Comparison of ENCODE assay signal across 8 mouse cellular contexts in the genomic region with DNA sequence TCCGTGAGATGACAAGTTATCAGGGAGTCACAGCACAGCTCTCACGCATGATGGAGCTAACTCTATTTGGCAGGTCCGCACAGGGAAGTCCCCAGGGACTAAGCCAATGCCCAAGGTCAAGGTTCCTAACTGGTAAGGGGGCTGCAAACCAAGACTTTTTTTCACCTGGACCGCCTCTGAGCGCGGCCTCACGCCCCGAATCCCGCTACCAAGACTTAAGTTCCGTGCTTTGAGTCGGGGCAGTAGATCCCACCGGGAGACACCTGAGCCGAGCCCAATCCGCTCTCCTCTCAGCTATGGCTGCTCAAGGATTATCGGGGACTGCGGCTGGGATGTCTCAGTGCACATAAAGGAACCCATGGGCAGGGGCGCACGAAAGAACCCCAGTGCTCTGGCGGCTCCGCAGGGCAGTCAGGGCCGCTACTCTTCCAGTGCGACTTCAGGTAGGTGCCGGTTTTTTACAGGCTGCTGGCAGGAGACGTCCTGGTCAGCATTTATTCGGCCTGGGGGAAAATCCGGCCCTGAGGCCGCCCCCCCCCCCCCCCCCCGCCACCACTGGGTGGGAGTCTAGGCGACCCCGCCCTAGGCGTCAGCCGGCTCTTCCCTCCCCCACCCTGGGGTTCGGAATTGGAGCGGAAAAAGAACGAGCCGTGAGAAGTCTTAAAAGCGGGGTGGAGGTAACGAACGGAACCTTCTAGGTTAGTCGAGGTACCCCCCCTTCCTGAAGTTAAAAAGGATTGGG. TPM values are rescaled to one million over a fixed set of nuclear protein-coding genes. Genes with fewer than 3 reads are reported as not detected.
DNase-seq lines count a peak whose midpoint lies in the region; ATAC-seq and TF ChIP-seq lines count a peak whose summit lies in the region.

Gene Rbpms2, plus strand, starts transcription at position 624 of the 742 bp plus-strand sequence.

- H3K9ac ChIP-seq in heart, embryonic 14.5 days (ENCODE audit: low read length) = peak within 1 kb of the TSS; percentile 99
- peak within 1 kb of the TSS; percentile 82 for H3K9ac ChIP-seq in kidney, embryonic 16.5 days (replicated peaks; ENCODE audit: low read length)
- H3K9ac ChIP-seq in stomach, postnatal 0 days (ENCODE audit: low read length) = peak within 1 kb of the TSS; percentile 72

- H3K36me3 ChIP-seq in heart, embryonic 14.5 days (ENCODE audit: control insufficient read depth, insufficient read depth, low read length) = no peaks in the 10 kb centered on the region
- no peaks in the 10 kb centered on the region for H3K36me3 ChIP-seq in kidney, embryonic 16.5 days (ENCODE audit: insufficient read depth, low read length)
- no peaks in the 10 kb centered on the region for H3K36me3 ChIP-seq in stomach, postnatal 0 days (ENCODE audit: control insufficient read depth, insufficient read depth, low read length)

- peaks cover 4 to 15% of the 10 kb centered on the region in 2 experiments for H3K4me1 ChIP-seq in heart, embryonic 14.5 days (ENCODE audit: control insufficient read depth in 2 of 2, insufficient read depth in 2 of 2, low read length in 2 of 2)
- H3K4me1 ChIP-seq in kidney, embryonic 16.5 days (ENCODE audit: insufficient read depth, low read length) = peaks cover 12% of the 10 kb centered on the region; the same call in 1 of the 2 replicates
- no peaks in the 10 kb centered on the region for H3K4me1 ChIP-seq in stomach, postnatal 0 days (replicated peaks; ENCODE audit: control insufficient read depth, insufficient read depth)

- H3K9me3 ChIP-seq in heart, embryonic 14.5 days (ENCODE audit: control insufficient read depth, low read length) = no peaks in the 10 kb centered on the region
- no peaks in the 10 kb centered on the region for H3K9me3 ChIP-seq in kidney, embryonic 16.5 days (ENCODE audit: low read length)
- no peaks in the 10 kb centered on the region for H3K9me3 ChIP-seq in stomach, postnatal 0 days (ENCODE audit: control insufficient read depth, low read length)

- peak; percentile 17 to 24 for DNase-seq in cerebellum, postnatal 25 days
- DNase-seq in cerebellum, adult 9-11 months = no peak
- DNase-seq in embryo, embryonic 10 days (ENCODE audit: low spot score) = peak; percentile 30
- peak; percentile 30 for DNase-seq in lung, postnatal 14 days
- peak; percentile 41 for DNase-seq in stomach, postnatal 0 days (ENCODE audit: low spot score)
- no peak for DNase-seq in ovary, postnatal 10 days (ENCODE audit: low spot score)

- H3K27me3 ChIP-seq in heart, embryonic 14.5 days (ENCODE audit: control insufficient read depth, insufficient read depth, low read length) = no peaks in the 10 kb centered on the region
- H3K27me3 ChIP-seq in kidney, embryonic 16.5 days (ENCODE audit: insufficient read depth, low read length) = peaks cover 14% of the 10 kb centered on the region
- H3K27me3 ChIP-seq in stomach, postnatal 0 days (ENCODE audit: control insufficient read depth, insufficient read depth, low read length) = no peaks in the 10 kb centered on the region

- WGBS in heart, embryonic 14.5 days = 2% methylated on average over 36 of the region's 40 CpGs
- 1% methylated on average over 35 of the region's 40 CpGs for WGBS in kidney, embryonic 16.5 days
- 6% methylated on average over 36 of the region's 40 CpGs for WGBS in stomach, postnatal 0 days

- 0 out of 2 replicates have a peak, but pooled peaks have one; percentile 15 for ATAC-seq in heart, embryonic 14.5 days (ENCODE audit: insufficient number of reproducible peaks, insufficient read depth, low FRiP score, low read depth)
- peak; percentile 7; the same call in 1 of the 2 replicates for ATAC-seq in kidney, embryonic 16.5 days (ENCODE audit: low FRiP score, low TSS enrichment)
- peak; percentile 26; the same call in 1 of the 2 replicates for ATAC-seq in stomach, postnatal 0 days (ENCODE audit: low FRiP score, low TSS enrichment)

- H3K4me3 ChIP-seq in heart, embryonic 14.5 days (ENCODE audit: control insufficient read depth in 1 of 2, insufficient read depth in 1 of 2, low read depth in 1 of 2, low read length in 2 of 2) = peak within 1 kb of the TSS; percentile 95 to 96
- peak within 1 kb of the TSS; percentile 65 for H3K4me3 ChIP-seq in kidney, embryonic 16.5 days (ENCODE audit: low read length)
- peak within 1 kb of the TSS; percentile 73 for H3K4me3 ChIP-seq in stomach, postnatal 0 days (ENCODE audit: low read depth, low read length)

- no peak for TF ChIP-seq EP300 in stomach, postnatal 0 days (optimal IDR thresholded peaks at IDR 0.05)

- H3K27ac ChIP-seq in heart, embryonic 14.5 days (replicated peaks in 1 of 2; ENCODE audit: control insufficient read depth in 1 of 2, insufficient read depth in 1 of 2, low read depth in 2 of 2, low read length in 2 of 2) = peak within 1 kb of the TSS; percentile 94 to 96
- H3K27ac ChIP-seq in kidney, embryonic 16.5 days (ENCODE audit: low read length) = peak within 1 kb of the TSS; percentile 81
- H3K27ac ChIP-seq in stomach, postnatal 0 days (replicated peaks) = peak within 1 kb of the TSS; percentile 86

- H3K4me2 ChIP-seq in heart, embryonic 14.5 days (ENCODE audit: low read length) = peak within 1 kb of the TSS; percentile 80
- H3K4me2 ChIP-seq in kidney, embryonic 16.5 days (replicated peaks; ENCODE audit: low read depth, low read length) = peak within 1 kb of the TSS; percentile 99
- H3K4me2 ChIP-seq in stomach, postnatal 0 days (replicated peaks; ENCODE audit: low read depth) = peak within 1 kb of the TSS; percentile 95

- no peak for TF ChIP-seq CTCF in stomach, postnatal 0 days (IDR thresholded peaks at IDR 0.05; ENCODE audit: low read depth)

RNA-seq across cellular contexts. Expression of gene Rbpms2, which starts in this region (rescaled TPM):
- 125 TPM in 2 replicates for polyA plus RNA-seq in heart, embryonic 14.5 days (2014; fragmentation: Nextera tagmentation; extraction: Ambion mirVana)
- polyA plus RNA-seq in kidney, embryonic 16.5 days (2015; fragmentation: Nextera tagmentation; extraction: Ambion mirVana) = 34.4 and 36.3 TPM in 2 replicates
- 18.1 and 19.9 TPM in 2 replicates for polyA plus RNA-seq in stomach, postnatal 0 days (2015; fragmentation: Nextera tagmentation; extraction: Ambion mirVana)

Comparison
In these comparisons a context has a peak if more than half of its experiments do, and no peak if none do; other contexts are left out.
1. DNase-seq: peak in cerebellum, postnatal 25 days (2 of 2), embryo, embryonic 10 days (single experiment), lung, postnatal 14 days (single experiment) and stomach, postnatal 0 days (single experiment); none in cerebellum, adult 9-11 months (single experiment) and ovary, postnatal 10 days (single experiment).
2. Peak in every context shown above with its lines, with median percentiles within 50 percentile points of each other: ATAC-seq, H3K27ac ChIP-seq, H3K4me2 ChIP-seq, H3K4me3 ChIP-seq and H3K9ac ChIP-seq.